Mouse (Mus musculus): ENCODE measurements around the gene Ccl25. TPM values are rescaled to one million over a fixed set of nuclear protein-coding genes. Genes with fewer than 3 reads are reported as not detected.

Ccl25 gene
- polyA plus RNA-seq (2015; fragmentation: Nextera tagmentation; extraction: Ambion mirVana): 18.2 and 25.8 TPM in 2 replicates

DNA sequence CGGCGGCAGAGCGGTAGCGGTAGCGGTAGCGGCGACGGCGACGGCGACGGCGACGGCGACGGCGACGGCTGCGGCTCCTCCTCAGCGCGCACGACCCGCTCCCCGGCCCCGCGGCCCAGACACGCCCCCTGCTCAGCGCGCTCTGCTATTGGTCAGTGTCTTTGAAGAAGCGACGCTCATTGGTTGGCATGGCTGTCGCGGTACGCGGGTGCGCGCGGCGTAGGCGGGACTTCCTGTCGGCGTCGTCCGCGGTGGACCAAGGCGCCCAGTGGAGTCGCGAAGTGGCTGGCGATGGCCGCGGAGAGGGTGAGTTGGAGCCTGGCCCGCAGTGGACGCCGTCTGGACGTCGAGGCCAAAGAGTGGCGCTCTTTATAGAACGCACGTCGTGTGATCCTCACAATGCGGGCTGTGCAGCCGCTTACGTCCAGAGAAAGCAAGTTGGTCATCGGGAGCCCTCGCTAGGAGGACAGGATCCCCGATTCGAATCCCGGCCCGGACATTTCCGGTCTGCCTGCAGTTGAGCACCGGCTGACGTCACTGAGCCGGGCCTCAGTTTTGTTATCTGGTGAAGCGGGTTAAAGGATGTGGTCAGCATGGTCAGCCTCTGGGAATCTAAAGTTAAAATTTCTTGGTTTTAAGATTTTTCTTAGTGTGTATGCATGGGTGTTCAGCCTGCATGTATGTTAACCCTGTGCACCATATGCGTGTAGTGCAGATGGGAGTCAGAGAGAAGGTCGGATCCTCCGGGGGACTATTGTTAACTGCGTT, at the start of gene Ccl25, which contains the start of gene Elavl1:
Gene Ccl25, plus strand, starts transcription at position 228 of the 768 bp plus-strand sequence.
Gene Elavl1, minus strand, starts transcription at position 431 of the 768 bp plus-strand sequence.
- peak; percentile 99 for ATAC-seq (ENCODE audit: low read depth)
- H3K9me3 ChIP-seq (ENCODE audit: control insufficient read depth, low read length): no peaks in the 10 kb centered on the region
- peak within 1 kb of the TSS; percentile 84 for H3K4me3 ChIP-seq (ENCODE audit: low read length)
- peak within 1 kb of the TSS; percentile 93 for H3K9ac ChIP-seq (ENCODE audit: low read length)
- no peaks in the 10 kb centered on the region for H3K27me3 ChIP-seq (ENCODE audit: control insufficient read depth, insufficient read depth, low read depth, low read length)
- under 1% methylated on average over 59 of the region's 78 CpGs for WGBS
- peak within 1 kb of the TSS; percentile 88 for H3K27ac ChIP-seq (ENCODE audit: low read length)
- peaks cover 22% of the 10 kb centered on the region; the same call in 1 of the 2 replicates for H3K36me3 ChIP-seq (ENCODE audit: control insufficient read depth, insufficient read depth, low read length)
- H3K4me2 ChIP-seq (ENCODE audit: low read depth, low read length): peak within 1 kb of the TSS; percentile 73
- H3K4me1 ChIP-seq (replicated peaks; ENCODE audit: control insufficient read depth, insufficient read depth, low read length): peaks cover 13% of the 10 kb centered on the region

DNA sequence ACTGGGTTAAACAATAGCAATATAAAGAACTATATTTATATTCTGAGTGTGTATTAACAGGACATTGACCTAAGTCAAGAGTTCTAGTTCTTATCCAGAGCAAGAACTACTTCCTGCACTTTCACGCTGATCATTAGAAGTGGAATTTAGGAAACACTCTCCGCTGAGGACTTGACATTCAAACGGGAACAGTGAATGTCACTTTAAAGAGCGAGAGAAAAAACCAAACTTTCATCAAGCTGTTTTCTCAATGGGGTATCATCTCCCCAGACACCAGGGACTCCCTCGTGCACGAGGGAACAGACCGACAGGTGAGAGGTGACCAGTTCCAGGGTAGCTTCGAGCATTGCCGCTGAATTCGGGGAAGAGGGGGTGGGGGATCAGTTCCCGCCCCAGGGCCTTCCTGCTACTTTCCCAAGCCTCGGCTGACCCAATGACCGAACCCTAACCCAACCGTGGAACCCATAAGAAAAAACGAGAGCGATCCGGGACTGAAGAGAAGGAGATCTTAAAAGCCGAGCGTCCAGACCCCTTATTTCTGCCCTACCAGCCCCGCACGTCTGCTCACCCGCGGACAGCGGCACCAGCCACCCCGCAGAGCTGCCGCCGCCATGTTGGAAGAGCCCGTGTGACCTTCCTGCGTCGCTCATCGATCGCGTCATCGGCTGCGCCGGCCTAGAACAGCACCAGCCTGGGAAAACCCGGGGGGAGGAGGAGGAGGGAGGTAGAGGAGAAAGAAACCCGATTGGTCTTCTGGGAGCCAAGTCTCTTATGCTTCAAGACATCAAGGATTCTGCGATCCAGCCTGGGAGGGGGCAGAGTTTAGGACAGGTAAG, 49.5 kb upstream of the Ccl25 start, which contains the start of gene Timm44:
Gene Timm44, minus strand, starts transcription at position 639 of the 836 bp plus-strand sequence.
- peak within 1 kb of the TSS; percentile 83 for H3K9ac ChIP-seq (ENCODE audit: low read length)
- H3K4me1 ChIP-seq (replicated peaks; ENCODE audit: control insufficient read depth, insufficient read depth, low read length): peaks cover 8% of the 10 kb centered on the region
- ATAC-seq (ENCODE audit: low read depth): peak; percentile 99
- WGBS: under 1% methylated on average over 39 of the region's 39 CpGs
- H3K27me3 ChIP-seq (ENCODE audit: control insufficient read depth, insufficient read depth, low read depth, low read length): no peaks in the 10 kb centered on the region
- no peaks in the 10 kb centered on the region for H3K9me3 ChIP-seq (ENCODE audit: control insufficient read depth, low read length)
- H3K4me2 ChIP-seq (ENCODE audit: low read depth, low read length): peak within 1 kb of the TSS; percentile 56
- peak within 1 kb of the TSS; percentile 60; the same call in 1 of the 2 replicates for H3K27ac ChIP-seq (ENCODE audit: low read length)
- peaks cover 16% of the 10 kb centered on the region for H3K36me3 ChIP-seq (ENCODE audit: control insufficient read depth, insufficient read depth, low read length)
- H3K4me3 ChIP-seq (ENCODE audit: low read length): peak within 1 kb of the TSS; percentile 68

DNA sequence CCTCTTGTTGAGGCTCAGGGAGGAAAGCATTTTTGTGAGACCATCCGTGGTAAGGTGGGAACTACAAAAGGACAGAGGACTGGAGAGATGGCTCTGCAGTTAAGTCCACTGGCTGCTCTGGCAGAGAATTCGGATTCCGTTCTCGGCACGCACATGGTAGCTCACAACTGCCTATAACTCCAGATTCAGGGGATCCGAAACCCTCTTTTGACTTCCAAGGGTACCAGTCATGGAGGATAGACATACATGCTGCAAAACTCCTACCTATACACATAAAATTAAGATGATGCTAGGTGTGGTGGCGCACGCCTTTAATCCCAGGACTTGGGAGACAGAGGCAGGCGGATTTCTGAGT, 48.9 kb upstream of the Ccl25 start:
- no peak for ATAC-seq (ENCODE audit: low read depth)
- Histone ChIP-seq H3K36me3 (ENCODE audit: control insufficient read depth, insufficient read depth, low read length) (peaks cover 16% of the 10 kb centered on the region), H3K9ac (ENCODE audit: low read length) (peak overlapping the region; percentile 83), H3K27me3 (ENCODE audit: control insufficient read depth, insufficient read depth, low read depth, low read length) (no peaks in the 10 kb centered on the region), H3K9me3 (ENCODE audit: control insufficient read depth, low read length) (no peaks in the 10 kb centered on the region), H3K4me2 (ENCODE audit: low read depth, low read length) (peak overlapping the region; percentile 56), H3K27ac (ENCODE audit: low read length) (peak overlapping the region; percentile 60; the same call in 1 of the 2 replicates), H3K4me1 (replicated peaks; ENCODE audit: control insufficient read depth, insufficient read depth, low read length) (peaks cover 8% of the 10 kb centered on the region), H3K4me3 (ENCODE audit: low read length) (peak overlapping the region; percentile 68)
- WGBS: 21% methylated on average over 9 of the region's 9 CpGs

DNA sequence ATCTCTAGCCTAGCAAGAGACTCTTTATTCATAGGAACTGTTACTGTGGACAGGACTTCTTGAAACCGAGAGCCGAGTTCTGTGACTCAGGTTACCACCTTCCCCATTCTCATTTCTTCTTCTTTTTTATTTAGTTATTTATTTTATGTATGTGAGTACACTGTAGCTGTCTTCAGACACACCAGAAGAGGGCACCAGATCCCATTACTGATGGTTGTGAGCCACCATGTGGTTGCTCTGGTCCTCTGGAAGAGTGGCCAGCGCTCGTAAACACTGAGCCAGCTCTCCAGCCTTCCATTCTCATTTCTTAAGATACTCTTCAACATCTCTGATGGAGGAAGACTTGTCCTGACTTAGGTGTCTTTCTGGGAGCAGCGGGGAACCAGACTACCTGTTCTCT, 32.3 kb upstream of the Ccl25 start:
- no peak overlapping the region for H3K4me2 ChIP-seq (ENCODE audit: low read depth, low read length)
- 86% methylated on average over 5 of the region's 5 CpGs for WGBS
- H3K27ac ChIP-seq (ENCODE audit: low read length): no peak overlapping the region
- no peaks in the 10 kb centered on the region for H3K9me3 ChIP-seq (ENCODE audit: control insufficient read depth, low read length)
- H3K4me3 ChIP-seq (ENCODE audit: low read length): no peak overlapping the region
- H3K4me1 ChIP-seq (replicated peaks; ENCODE audit: control insufficient read depth, insufficient read depth, low read length): no peaks in the 10 kb centered on the region
- no peak overlapping the region for H3K9ac ChIP-seq (ENCODE audit: low read length)
- no peak for ATAC-seq (ENCODE audit: low read depth)
- peaks cover 59% of the 10 kb centered on the region for H3K36me3 ChIP-seq (ENCODE audit: control insufficient read depth, insufficient read depth, low read length)
- no peaks in the 10 kb centered on the region for H3K27me3 ChIP-seq (ENCODE audit: control insufficient read depth, insufficient read depth, low read depth, low read length)

DNA sequence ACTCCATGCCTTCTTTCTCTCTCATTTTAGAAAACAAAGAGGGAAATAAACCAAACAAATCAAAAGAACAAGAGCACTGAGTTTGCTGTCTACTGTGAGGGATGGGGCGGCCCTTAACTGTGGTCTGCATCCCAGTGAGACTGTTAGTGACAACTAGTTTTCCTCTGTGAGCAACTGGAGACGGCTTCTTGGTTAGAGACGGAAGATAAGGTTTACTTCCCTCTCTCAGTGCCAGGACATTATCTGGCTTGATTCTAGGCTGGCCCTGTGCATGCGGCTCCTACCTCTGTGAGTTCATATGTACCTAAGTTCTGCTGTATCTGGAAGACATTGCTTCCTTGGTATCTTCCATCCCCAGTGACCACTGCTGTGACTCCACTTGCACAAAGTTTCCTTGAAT, 27.2 kb upstream of the Ccl25 start:
- 89% methylated on average over 4 of the region's 4 CpGs for WGBS

DNA sequence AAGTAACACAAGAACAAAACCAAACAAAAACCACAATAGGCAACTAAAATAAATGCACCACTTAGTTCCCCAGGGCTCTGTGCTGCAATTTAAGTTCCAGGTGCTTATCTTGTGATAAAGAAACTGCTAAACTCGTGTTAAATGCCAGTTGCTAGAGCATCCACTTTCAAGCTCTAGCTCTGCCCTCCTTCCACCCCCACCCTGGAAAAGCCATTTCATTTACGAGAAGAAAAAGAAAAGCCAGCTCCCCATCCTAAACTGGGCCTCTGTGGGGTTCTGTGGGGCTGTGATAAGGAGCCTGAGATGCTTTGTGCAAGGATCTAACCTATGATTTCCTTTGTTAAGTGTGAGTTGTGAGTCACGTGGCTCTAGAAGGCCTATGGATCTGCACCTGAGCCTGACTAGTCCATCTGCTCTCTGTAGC, 20.9 kb upstream of the Ccl25 start:
- Histone ChIP-seq H3K9me3 (ENCODE audit: control insufficient read depth, low read length) (no peaks in the 10 kb centered on the region), H3K36me3 (ENCODE audit: control insufficient read depth, insufficient read depth, low read length) (peaks cover 50% of the 10 kb centered on the region), H3K9ac (ENCODE audit: low read length) (no peak overlapping the region), H3K4me2 (ENCODE audit: low read depth, low read length) (no peak overlapping the region), H3K27me3 (ENCODE audit: control insufficient read depth, insufficient read depth, low read depth, low read length) (no peaks in the 10 kb centered on the region), H3K4me3 (ENCODE audit: low read length) (no peak overlapping the region), H3K4me1 (replicated peaks; ENCODE audit: control insufficient read depth, insufficient read depth, low read length) (no peaks in the 10 kb centered on the region), H3K27ac (ENCODE audit: low read length) (no peak overlapping the region)
- WGBS: 76% methylated on average over 3 of the region's 3 CpGs
- no peak for ATAC-seq (ENCODE audit: low read depth)

More for the DNA sequence above, 27.2 kb upstream of the Ccl25 start:
- H3K9ac ChIP-seq (ENCODE audit: low read length): no peak overlapping the region
- H3K36me3 ChIP-seq (ENCODE audit: control insufficient read depth, insufficient read depth, low read length): peaks cover 64% of the 10 kb centered on the region
- no peak overlapping the region for H3K4me2 ChIP-seq (ENCODE audit: low read depth, low read length)
- H3K9me3 ChIP-seq (ENCODE audit: control insufficient read depth, low read length): no peaks in the 10 kb centered on the region
- no peaks in the 10 kb centered on the region for H3K27me3 ChIP-seq (ENCODE audit: control insufficient read depth, insufficient read depth, low read depth, low read length)
- H3K27ac ChIP-seq (ENCODE audit: low read length): no peak overlapping the region
- H3K4me3 ChIP-seq (ENCODE audit: low read length): no peak overlapping the region
- ATAC-seq (ENCODE audit: low read depth): no peak
- H3K4me1 ChIP-seq (replicated peaks; ENCODE audit: control insufficient read depth, insufficient read depth, low read length): no peaks in the 10 kb centered on the region

DNA sequence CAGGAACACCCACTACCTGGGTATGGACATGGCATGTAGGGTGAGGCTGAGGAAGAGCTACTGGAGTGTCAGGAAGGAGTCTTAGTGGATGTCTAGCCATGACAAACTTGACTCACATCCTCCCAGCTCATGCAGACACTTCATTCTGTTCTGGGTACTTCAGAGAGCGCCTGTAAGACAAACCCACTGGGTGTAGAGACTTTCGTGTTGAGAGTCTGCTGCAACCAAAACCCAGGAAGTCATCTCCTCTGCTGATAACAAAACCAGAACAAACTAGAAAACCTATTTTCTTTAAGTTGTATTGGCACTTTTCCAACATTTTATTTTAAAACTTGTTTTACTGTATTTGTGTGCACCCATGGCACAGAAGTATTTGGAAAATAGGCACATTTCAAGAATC, 19.2 kb upstream of the Ccl25 start:
- H3K4me1 ChIP-seq (replicated peaks; ENCODE audit: control insufficient read depth, insufficient read depth, low read length): no peaks in the 10 kb centered on the region
- H3K9ac ChIP-seq (ENCODE audit: low read length): no peak overlapping the region
- 68% methylated on average over 2 of the region's 2 CpGs for WGBS
- no peaks in the 10 kb centered on the region for H3K27me3 ChIP-seq (ENCODE audit: control insufficient read depth, insufficient read depth, low read depth, low read length)
- no peak overlapping the region for H3K4me3 ChIP-seq (ENCODE audit: low read length)
- H3K9me3 ChIP-seq (ENCODE audit: control insufficient read depth, low read length): no peaks in the 10 kb centered on the region
- H3K27ac ChIP-seq (ENCODE audit: low read length): no peak overlapping the region
- H3K36me3 ChIP-seq (ENCODE audit: control insufficient read depth, insufficient read depth, low read length): peaks cover 51% of the 10 kb centered on the region
- H3K4me2 ChIP-seq (ENCODE audit: low read depth, low read length): no peak overlapping the region
- no peak for ATAC-seq (ENCODE audit: low read depth)

DNA sequence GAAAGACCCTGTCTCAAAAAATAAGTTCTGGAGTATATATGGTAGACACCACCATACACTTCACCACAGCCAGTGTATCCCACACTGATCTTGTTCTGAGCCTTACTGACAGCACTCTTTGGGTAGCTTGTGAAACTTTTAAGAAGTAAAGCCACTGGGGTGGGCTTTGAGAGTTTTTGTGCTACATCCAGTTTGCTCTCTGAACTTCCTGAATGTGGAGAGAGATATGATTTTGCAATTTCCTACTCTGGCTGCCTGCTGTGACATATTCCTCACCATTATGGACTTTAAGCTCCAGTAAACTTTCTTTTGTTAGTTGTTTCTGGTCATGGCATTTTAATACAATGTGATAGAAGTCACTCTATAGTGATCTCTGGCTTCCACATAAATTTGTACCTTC, 12.9 kb upstream of the Ccl25 start:
- H3K36me3 ChIP-seq (ENCODE audit: control insufficient read depth, insufficient read depth, low read length): peaks cover 21% of the 10 kb centered on the region
- H3K4me1 ChIP-seq (replicated peaks; ENCODE audit: control insufficient read depth, insufficient read depth, low read length): no peaks in the 10 kb centered on the region
- H3K4me3 ChIP-seq (ENCODE audit: low read length): no peak overlapping the region
- ATAC-seq (ENCODE audit: low read depth): no peak
- no peaks in the 10 kb centered on the region for H3K9me3 ChIP-seq (ENCODE audit: control insufficient read depth, low read length)
- no peaks in the 10 kb centered on the region for H3K27me3 ChIP-seq (ENCODE audit: control insufficient read depth, insufficient read depth, low read depth, low read length)
- H3K4me2 ChIP-seq (ENCODE audit: low read depth, low read length): no peak overlapping the region
- H3K27ac ChIP-seq (ENCODE audit: low read length): no peak overlapping the region
- H3K9ac ChIP-seq (ENCODE audit: low read length): no peak overlapping the region
